Mouse (Mus musculus) testis, adult 2 months (tissue): ENCODE data around the gene Yju2.

Source experiments
- CTCF ChIP-seq: fragments of 200-500 bp; IDR thresholded peaks from 2 replicates; pipeline ENCODE4 v1.5.1; 2012; ENCODE audit warnings: low read depth, mild to moderate bottlenecking, inconsistent platforms, low read length, moderate library complexity; ENCODE audit not compliant: control insufficient read depth, insufficient read depth, insufficient replicate concordance
- POLR2A ChIP-seq: fragments of 200-500 bp; IDR thresholded peaks from 2 replicates; pipeline ENCODE4 v1.6.1; 2012; ENCODE audit warnings: low read depth, mild to moderate bottlenecking, inconsistent platforms, low read length, moderate library complexity; ENCODE audit not compliant: control insufficient read depth

GRCm38 (mm10) chr17:55959946-55960740, 1.2 kb downstream of the Yju2 start:
- no peak for TF ChIP-seq POLR2A
- no peak for TF ChIP-seq CTCF
